Mouse (Mus musculus) liver, adult 2 months (tissue): ENCODE data around the gene Lsg1. TPM values are rescaled to one million over a fixed set of nuclear protein-coding genes. Genes with fewer than 3 reads are reported as not detected.

Experiments
- DNase-seq: peaks from one replicate; pipeline ENCODE4 v3.0.0-alpha.2; 2011; ENCODE audit warnings: low read depth, low spot score; ENCODE audit errors: extremely low read depth
- H3K27ac ChIP-seq: fragments of 200-500 bp; replicated peaks from 2 replicates; pipeline ENCODE4 v1.5.1; 2012; ENCODE audit warnings: low read depth, mild to moderate bottlenecking, control low read depth, inconsistent platforms, low read length; ENCODE audit not compliant: insufficient read depth
- H3K27me3 ChIP-seq: fragments of 200-500 bp; 2 replicates; pipeline ENCODE4 v1.6.1; 2012; ENCODE audit warnings: mild to moderate bottlenecking, moderate library complexity, low read length, inconsistent platforms; ENCODE audit not compliant: control insufficient read depth, insufficient read depth
- H3K36me3 ChIP-seq: fragments of 200-500 bp; 2 replicates; pipeline ENCODE4 v1.6.1; 2012; ENCODE audit warnings: low read length, inconsistent platforms; ENCODE audit not compliant: control insufficient read depth, insufficient read depth
- H3K4me1 ChIP-seq: fragments of 200-500 bp; 2 replicates; pipeline ENCODE4 v1.6.1; 2011; ENCODE audit warnings: low read length; ENCODE audit not compliant: control insufficient read depth, insufficient read depth
- H3K4me3 ChIP-seq: fragments of 200-500 bp; 2 replicates; pipeline ENCODE4 v1.5.1; 2011; ENCODE audit warnings: low read depth, mild to moderate bottlenecking, control low read depth, low read length, moderate library complexity; ENCODE audit not compliant: insufficient read depth
- H3K79me2 ChIP-seq: fragments of 200-500 bp; 2 replicates; pipeline ENCODE4 v1.6.1; 2012; ENCODE audit warnings: inconsistent platforms, mild to moderate bottlenecking, low read length, moderate library complexity; ENCODE audit not compliant: control insufficient read depth, insufficient read depth
- H3K9ac ChIP-seq: fragments of 200-500 bp; 2 replicates; pipeline ENCODE4 v1.6.1; 2012; ENCODE audit warnings: low read depth, mild to moderate bottlenecking, control low read depth, inconsistent platforms, low read length
- CTCF ChIP-seq: fragments of 200-500 bp; IDR thresholded peaks from 2 replicates; pipeline ENCODE4 v1.5.1; 2011; ENCODE audit warnings: low read depth, low read length, control low read depth
- POLR2A ChIP-seq: fragments of 200-500 bp; IDR thresholded peaks from 2 replicates; pipeline ENCODE4 v1.6.1; 2011; ENCODE audit warnings: low read length, control low read depth; ENCODE audit not compliant: insufficient read depth; ENCODE audit errors: extremely low read depth
- WGBS: fragments of 180-500 bp; shearing (Covaris S2); methylation state at CpG from one replicate; pipeline ENCODE4 v1.1.7; 2018; 5-methylcytosine and 5-hydroxymethylcytosine counted together
- polyA plus RNA-seq: library from polyadenylated mRNA; depleted of rRNA; stranded (reverse); fragments of >200 nt; gene quantifications from 2 replicates; pipeline ENCODE4 v1.2.3, GENCODE M21; 2012
- total RNA-seq: library from RNA; depleted of rRNA; stranded (reverse); fragments of >200 nt; gene quantifications from 2 replicates; pipeline ENCODE4 v1.2.3, GENCODE M21; 2014

Lsg1 gene
- total and polyA plus RNA-seq, 2 experiments, result 9.5 to 10.0 TPM

GRCm38 (mm10) chr16:30550748-30551192 lies 36.6 kb downstream of the Lsg1 start, which contains the start of gene Tmem44:
Gene Tmem44 (minus strand): TSS chr16:30550842.
- Histone ChIP-seq H3K4me3 (peak within 1 kb of the TSS; percentile 85), H3K9ac (peak within 1 kb of the TSS; percentile 90), H3K27me3 (no peaks in the 10 kb centered on the region), H3K4me1 (peaks cover 6% of the 10 kb centered on the region), H3K36me3 (no peaks in the 10 kb centered on the region), H3K79me2 (no peaks in the 10 kb centered on the region), H3K27ac (0 out of 2 replicates have a peak within 1 kb of the TSS, but pooled peaks have one; percentile 4)
- peak; percentile 57 for DNase-seq
- 5% methylated on average over 14 of the region's 14 CpGs for WGBS
- TF ChIP-seq CTCF (peak; percentile 28; the same call in 1 of the 2 replicates), POLR2A (no peak)

- Histone ChIP-seq H3K36me3 (no peaks in the 10 kb centered on the region), H3K9ac (peak overlapping the region; percentile 90), H3K79me2 (no peaks in the 10 kb centered on the region), H3K27me3 (no peaks in the 10 kb centered on the region), H3K4me1 (peaks cover 6% of the 10 kb centered on the region), H3K27ac (no peak overlapping the region), H3K4me3 (peak overlapping the region; percentile 85)
- no peak for DNase-seq
- TF ChIP-seq CTCF (peak; percentile 75), POLR2A (no peak)
- WGBS, result under 1% methylated on average over 63 of the region's 63 CpGs
Measured at GRCm38 (mm10) chr16:30549966-30550747, 37.2 kb downstream of the Lsg1 start.

- H3K4me1 ChIP-seq, result peaks cover 6% of the 10 kb centered on the region
- H3K36me3 ChIP-seq, result no peaks in the 10 kb centered on the region
- WGBS, result 92% methylated on average over 7 of the region's 7 CpGs
- TF ChIP-seq POLR2A (no peak), CTCF (no peak)
- H3K9ac ChIP-seq, result no peak overlapping the region
- no peak overlapping the region for H3K27ac ChIP-seq
- H3K27me3 ChIP-seq, result no peaks in the 10 kb centered on the region
- no peaks in the 10 kb centered on the region for H3K79me2 ChIP-seq
- no peak overlapping the region for H3K4me3 ChIP-seq
- no peak for DNase-seq
Measured at GRCm38 (mm10) chr16:30549516-30549915, 37.9 kb downstream of the Lsg1 start.

GRCm38 (mm10) chr16:30548291-30548690 lies 39.1 kb downstream of the Lsg1 start:
- Histone ChIP-seq H3K36me3 (no peaks in the 10 kb centered on the region), H3K4me1 (peaks cover 6% of the 10 kb centered on the region), H3K27ac (no peak overlapping the region), H3K79me2 (no peaks in the 10 kb centered on the region), H3K9ac (no peak overlapping the region), H3K4me3 (no peak overlapping the region), H3K27me3 (no peaks in the 10 kb centered on the region)
- DNase-seq, result no peak
- 88% methylated on average over 5 of the region's 5 CpGs for WGBS
- no peak for TF ChIP-seq POLR2A
- no peak for TF ChIP-seq CTCF

GRCm38 (mm10) chr16:30544693-30545092 lies 42.7 kb downstream of the Lsg1 start:
- WGBS, result 75% methylated on average over 4 of the region's 4 CpGs
- Histone ChIP-seq H3K36me3 (no peaks in the 10 kb centered on the region), H3K4me3 (no peak overlapping the region), H3K27me3 (no peaks in the 10 kb centered on the region), H3K9ac (no peak overlapping the region), H3K79me2 (no peaks in the 10 kb centered on the region), H3K27ac (no peak overlapping the region), H3K4me1 (no peaks in the 10 kb centered on the region)
- TF ChIP-seq POLR2A (no peak), CTCF (no peak)
- DNase-seq, result no peak

GRCm38 (mm10) chr16:30543386-30543785 lies 44.0 kb downstream of the Lsg1 start:
- Histone ChIP-seq H3K79me2 (no peaks in the 10 kb centered on the region), H3K9ac (no peak overlapping the region), H3K4me1 (no peaks in the 10 kb centered on the region), H3K27me3 (no peaks in the 10 kb centered on the region), H3K4me3 (no peak overlapping the region), H3K27ac (no peak overlapping the region), H3K36me3 (no peaks in the 10 kb centered on the region)
- WGBS, result 90% methylated on average over 9 of the region's 9 CpGs
- no peak for DNase-seq
- TF ChIP-seq CTCF, result no peak
